Mouse (Mus musculus) megakaryocyte, embryonic 14.5 days (primary cell): ENCODE data around the gene Sept9.

Experiments
- FLI1 ChIP-seq: IDR thresholded peaks from 2 replicates; pipeline ENCODE4 v1.6.1; 2012; ENCODE audit warnings: low read length, inconsistent platforms, mixed read lengths
- GATA1 ChIP-seq: IDR thresholded peaks from 3 replicates; pipeline ENCODE4 v1.6.1; 2012; ENCODE audit warnings: mixed read lengths, low read length, inconsistent platforms, borderline replicate concordance

DNA sequence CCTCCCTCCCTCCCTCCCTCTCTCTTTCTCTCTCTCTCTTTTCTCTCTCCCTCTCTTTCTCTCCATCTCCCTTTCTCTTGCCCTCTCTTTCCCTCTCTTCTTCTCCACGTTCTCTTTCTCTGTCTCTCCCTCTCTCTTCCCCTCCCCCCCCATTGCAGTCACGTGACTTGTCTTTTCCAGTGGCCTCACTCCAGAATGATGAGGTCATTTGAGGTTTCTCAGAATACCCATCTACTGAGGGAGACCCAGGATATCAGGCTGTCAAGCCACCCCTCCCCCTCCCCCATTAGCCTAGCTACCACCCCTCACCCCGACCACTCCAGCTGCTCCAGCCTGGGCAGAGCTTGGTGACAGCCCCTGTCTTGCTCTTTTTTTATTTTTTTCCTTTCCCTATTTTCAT is 16.2 kb upstream of the Sept9 start:
- TF ChIP-seq FLI1 (no peak), GATA1 (no peak)
